Mouse (Mus musculus): ENCODE results near the gene Ankrd49. TPM values are rescaled to one million over a fixed set of nuclear protein-coding genes. Genes with fewer than 3 reads are reported as not detected.

Gene Ankrd49
- 25.3 to 39.9 TPM (median 37.0 TPM) in 3 replicates for total RNA-seq (2017)

DNA sequence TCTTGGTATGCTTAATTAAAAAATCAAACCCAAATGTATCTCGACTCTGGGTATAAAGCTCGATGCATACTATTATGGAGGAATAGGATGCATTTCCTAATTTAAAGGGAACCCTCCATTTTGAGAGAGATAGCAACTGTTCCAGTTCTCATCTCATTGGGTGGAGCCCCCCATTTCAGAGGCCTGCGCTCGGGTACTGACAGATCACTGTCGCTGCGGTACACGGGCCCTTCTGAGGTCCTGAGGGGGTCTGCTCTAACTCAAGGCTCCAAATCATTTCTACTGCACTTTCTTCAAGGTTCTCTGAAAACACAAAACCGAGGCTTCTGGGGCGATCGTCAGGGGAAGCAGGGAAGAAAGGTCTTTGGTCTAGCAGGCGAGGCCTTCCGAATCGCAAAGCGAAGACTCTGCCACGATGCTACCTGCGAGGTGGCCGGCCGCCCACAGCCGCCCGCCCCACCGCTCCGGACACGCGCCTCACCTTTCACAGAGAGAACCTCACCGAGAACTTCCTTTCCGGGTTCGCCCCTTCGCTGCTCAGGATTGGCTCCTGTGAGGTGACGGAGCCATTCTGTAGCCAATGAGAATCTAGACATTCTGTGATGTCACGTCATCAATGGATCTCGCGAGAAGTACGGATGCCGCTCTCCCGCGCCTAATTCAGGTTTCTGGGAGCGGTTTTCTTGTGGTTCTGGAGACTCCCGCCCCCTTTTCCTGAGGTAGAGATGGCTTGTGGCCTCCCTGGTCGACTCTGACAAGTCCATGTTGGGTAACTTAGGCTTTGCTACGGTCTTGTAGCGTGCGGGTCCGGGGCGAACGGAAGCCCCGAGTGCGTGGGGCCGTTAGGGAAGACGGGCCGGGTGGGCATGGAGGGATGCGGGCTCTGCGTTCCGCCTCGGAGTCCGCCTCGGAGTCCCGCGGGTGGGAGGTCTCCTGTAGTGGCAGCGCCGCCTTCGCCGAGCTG, at the start of gene Ankrd49, which contains the start of gene Mre11a:
Gene Ankrd49 (minus strand): TSS at position 818 of the 964 bp plus-strand sequence.
Gene Mre11a (plus strand): TSS at position 616 of the 964 bp plus-strand sequence.
- ATAC-seq (replicated peaks; ENCODE audit: insufficient number of reproducible peaks, low FRiP score, low TSS enrichment, poor library complexity, severe bottlenecking) = peak; percentile 99

DNA sequence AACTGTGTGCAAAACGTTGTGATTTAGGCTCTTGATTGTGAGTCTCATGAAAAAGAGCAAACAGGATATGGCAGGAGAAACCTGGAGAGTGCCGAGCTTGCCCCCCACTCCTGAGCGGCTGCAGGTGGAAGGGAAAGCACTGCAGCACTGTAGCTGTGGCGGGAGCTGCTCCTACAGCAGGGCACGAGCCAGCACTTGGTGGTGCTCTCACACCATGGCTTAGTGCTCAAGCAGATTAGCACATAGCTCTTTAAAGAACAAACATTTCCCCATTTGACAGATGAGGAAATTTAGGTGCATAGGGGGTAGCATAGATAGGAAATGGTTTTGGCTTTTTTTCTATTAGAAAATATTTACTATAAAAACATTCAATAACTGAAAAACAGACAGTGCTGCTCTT, 47.4 kb upstream of the Ankrd49 start:
- ATAC-seq (replicated peaks; ENCODE audit: insufficient number of reproducible peaks, low FRiP score, low TSS enrichment, poor library complexity, severe bottlenecking) = peak; percentile 46; the same call in 1 of the 2 replicates

DNA sequence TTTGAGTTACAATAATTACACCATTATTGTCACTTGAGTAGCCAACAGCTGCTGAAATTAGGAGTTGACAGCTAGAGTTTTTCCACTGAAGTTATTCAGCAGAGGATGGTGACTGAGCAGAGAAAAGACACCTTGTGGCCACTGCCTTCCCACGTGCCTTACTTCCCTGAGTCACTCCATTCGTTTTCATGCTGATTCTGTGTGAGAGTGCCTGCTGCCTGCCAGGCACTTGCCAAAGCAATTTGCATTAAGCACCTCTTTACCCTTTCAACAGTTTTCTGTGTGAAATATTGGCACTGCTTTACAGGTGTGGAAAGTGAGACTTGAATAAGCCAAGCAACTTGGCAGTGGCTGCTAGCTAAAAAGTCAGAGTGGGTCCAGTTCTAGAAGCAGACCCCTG, 43.2 kb upstream of the Ankrd49 start:
- no peak for ATAC-seq (replicated peaks; ENCODE audit: insufficient number of reproducible peaks, low FRiP score, low TSS enrichment, poor library complexity, severe bottlenecking)

DNA sequence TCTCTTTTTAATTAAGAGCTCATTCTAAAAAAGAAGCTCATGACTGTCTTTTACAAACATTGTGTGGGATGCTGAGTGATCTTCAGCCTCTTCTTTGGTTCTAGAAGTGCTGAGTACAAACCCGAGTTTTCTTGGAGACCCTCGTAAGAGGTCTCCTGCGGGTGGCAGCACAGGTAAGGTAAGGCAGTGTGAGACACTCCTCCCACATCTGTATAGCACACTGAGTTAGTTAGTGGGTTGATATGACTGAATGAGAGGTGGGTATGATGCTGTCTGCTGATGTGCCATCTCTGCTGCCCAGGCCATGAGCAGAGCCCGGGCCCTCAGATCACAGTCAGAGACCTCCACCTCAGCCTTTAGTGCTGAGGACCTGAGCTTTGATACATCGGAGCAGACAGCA, 40.2 kb upstream of the Ankrd49 start:
- no peak for ATAC-seq (replicated peaks; ENCODE audit: insufficient number of reproducible peaks, low FRiP score, low TSS enrichment, poor library complexity, severe bottlenecking)

DNA sequence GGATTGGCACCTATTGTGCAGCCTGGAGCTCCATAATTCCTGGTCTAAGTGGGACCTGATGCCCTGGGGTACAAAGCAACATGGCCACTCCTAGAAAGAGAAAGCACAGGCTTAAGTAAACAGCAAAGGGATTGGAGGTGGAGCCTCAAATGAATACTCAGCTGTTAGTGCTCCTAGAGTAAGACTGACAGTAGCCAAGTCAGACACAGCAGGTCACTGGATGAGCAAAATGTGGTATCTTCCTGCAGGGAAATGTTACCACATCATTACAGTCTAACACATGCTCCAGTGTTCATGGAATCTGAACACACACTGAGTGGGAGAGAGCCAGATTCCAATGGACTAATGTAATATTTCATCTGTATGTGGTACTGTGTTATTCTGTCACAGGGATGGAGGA, 36.7 kb upstream of the Ankrd49 start:
- no peak for ATAC-seq (replicated peaks; ENCODE audit: insufficient number of reproducible peaks, low FRiP score, low TSS enrichment, poor library complexity, severe bottlenecking)

DNA sequence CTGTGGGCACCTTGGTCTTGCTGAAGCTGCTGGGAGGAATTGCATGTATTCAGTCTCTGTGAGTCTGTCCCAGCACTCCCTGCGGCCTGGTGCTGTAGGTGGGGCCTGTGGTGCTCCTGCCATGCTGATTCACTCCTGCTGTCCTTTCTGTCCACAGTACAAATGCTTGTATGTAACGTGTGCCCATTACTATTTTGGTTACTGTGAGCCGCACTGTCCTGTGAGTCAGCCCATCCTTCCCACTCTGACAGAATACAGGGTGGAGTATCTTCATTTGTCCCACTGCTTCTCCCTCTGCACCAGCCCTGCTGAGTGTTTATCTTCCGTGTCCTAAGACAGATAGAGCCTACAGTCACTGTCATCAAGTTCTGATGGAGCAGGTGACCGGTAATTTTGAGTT, 25.5 kb upstream of the Ankrd49 start:
- ATAC-seq (replicated peaks; ENCODE audit: insufficient number of reproducible peaks, low FRiP score, low TSS enrichment, poor library complexity, severe bottlenecking) = no peak

DNA sequence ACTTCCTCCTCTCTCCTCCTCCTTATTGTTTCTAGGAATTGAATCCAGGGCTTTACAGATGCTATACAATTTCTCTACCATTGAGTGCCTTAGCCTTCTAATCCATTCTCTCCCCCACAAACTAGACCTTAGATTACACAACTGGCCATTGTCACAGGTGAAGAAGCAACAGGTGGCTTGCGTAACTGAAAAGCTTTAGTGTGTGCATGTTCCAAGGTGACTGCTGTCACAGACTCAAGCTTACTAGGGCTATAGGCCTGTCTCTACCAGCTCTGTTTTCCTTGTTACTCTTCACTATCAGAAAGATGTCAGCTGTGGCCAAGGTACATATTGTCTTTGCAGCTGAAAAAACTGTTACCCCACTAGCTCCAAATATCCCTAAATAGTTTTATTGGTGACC, 22.1 kb upstream of the Ankrd49 start:
- ATAC-seq (replicated peaks; ENCODE audit: insufficient number of reproducible peaks, low FRiP score, low TSS enrichment, poor library complexity, severe bottlenecking) = no peak

DNA sequence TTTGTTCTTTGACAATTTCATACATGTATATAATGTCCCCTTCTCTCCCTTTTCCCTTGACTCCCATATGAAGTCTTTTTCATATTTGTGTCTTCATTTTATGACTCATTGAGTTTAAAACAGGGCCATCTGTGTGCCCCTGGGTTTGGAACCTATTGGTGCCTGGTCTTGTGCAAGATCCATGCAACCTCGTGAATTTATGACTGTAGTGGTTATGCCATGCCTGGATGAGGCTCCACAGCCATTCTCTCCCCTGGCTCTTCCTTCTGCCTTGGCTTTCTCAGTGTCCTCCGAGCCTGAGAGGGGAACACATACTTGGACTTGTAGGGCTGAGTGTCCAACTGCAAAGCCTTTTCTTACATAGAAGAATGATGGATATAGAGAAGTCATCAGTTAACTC, 21.1 kb upstream of the Ankrd49 start:
- ATAC-seq (replicated peaks; ENCODE audit: insufficient number of reproducible peaks, low FRiP score, low TSS enrichment, poor library complexity, severe bottlenecking) = no peak

DNA sequence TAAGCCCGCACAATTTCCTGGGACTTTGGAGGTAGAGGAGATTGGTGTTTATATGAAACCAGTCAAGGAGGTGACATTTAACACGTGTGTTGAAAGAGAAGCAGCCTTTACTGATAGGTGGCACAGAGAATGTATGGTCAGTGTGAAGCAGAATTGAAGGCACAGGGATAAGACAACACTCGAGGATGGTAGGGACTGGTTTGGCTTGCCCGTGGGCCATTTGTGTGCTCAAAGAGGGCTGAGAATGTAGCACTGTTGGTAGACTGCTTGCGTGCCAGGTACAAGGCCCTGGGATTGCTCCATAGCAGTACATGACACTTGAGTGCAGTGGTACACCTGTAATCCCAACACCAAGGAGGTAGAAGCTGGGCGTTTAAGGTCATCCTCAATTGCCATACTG, 2.7 kb upstream of the Ankrd49 start:
- ATAC-seq (replicated peaks; ENCODE audit: insufficient number of reproducible peaks, low FRiP score, low TSS enrichment, poor library complexity, severe bottlenecking) = no peak

DNA sequence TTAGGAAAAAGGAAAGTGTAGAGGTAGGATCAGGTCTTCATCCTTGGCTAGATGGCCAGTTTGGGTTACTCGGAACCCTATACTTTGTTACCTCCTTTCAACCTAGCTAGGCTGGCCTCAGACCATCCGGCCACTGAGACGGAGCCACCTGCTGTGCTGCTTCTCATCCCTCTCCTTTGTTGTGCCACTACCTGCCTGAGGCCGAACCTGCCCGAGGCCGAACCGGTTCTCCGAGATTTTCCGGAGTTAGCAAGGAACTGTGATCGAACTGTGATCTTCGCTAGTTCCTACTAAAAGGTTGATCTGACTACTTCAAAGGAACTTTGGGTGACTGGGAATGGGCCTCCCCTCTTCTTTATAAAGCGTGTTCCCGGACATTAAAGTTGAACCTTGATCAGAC, 6.3 kb downstream of the Ankrd49 start:
- no peak for ATAC-seq (replicated peaks; ENCODE audit: insufficient number of reproducible peaks, low FRiP score, low TSS enrichment, poor library complexity, severe bottlenecking)

DNA sequence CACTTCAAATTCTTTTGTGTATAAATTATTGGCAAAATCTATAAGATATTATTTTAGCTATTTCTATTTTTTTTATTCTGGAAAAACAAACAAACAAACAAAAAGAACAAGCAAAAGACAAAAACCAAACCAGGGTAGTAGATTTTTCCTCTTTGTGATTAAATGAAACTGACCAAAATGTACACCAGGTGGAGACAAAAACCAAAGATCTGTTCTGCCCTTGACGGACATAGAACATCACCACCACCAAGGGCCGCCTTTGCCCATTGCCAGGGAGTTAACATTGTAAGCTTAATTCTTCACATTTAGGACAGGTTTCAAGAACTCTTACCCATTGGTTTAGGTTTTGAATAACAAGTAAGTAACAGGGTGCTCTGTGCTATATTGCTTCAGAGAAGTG, 10.8 kb downstream of the Ankrd49 start:
- no peak for ATAC-seq (replicated peaks; ENCODE audit: insufficient number of reproducible peaks, low FRiP score, low TSS enrichment, poor library complexity, severe bottlenecking)

DNA sequence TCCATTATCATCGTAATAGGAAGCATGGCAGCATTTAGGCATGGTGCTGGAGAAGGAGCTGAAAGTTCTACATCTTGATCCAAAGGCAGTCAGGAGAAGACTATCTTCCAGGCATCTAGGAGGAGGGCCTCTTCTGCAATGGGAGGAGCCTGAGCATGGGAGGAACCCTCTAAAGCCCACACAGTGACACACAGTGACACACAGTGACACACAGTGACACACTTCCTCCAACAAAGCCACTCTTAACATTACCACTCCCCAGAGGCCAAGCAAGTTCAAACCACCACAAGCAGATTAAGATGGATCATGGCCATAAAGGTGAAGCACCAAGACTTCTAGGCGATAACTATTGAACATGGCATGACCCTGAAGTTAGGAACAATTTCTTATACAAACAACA, 12.6 kb downstream of the Ankrd49 start:
- peak; percentile 55; the same call in 1 of the 2 replicates for ATAC-seq (replicated peaks; ENCODE audit: insufficient number of reproducible peaks, low FRiP score, low TSS enrichment, poor library complexity, severe bottlenecking)

DNA sequence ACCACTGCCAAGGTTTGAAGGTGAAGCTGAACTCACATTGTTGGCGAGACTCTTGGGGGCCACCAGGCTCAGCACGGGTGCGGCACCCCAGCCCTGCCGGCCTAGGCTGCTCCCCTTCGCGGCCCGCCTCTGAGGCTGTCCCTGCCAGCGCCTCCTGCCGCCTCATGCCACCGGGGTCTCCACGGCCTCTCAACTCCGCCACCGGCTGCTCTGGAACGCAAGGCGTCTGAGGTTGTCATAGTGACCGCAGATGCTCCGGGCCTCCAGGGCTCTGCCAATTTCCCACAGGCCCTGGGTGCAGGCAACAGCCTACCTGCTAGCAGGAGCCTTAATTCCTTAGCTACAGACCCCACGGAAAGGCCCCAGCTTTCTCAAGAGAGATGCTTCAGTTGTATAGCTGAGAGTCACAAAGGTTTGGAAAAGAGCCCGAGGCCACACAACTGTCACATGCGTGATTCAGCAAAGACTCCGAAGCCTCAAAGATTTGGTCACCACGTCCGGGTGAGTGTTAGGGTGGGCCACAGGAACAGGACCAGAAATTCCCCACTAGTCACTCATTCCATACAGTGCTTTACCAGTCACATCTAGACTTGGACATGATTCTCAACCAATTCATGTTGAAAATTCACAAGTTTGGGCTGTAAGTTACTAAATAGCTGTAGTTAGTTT, 13.7 kb downstream of the Ankrd49 start, which contains the start of gene 1700012B09Rik:
Gene 1700012B09Rik (minus strand): TSS at position 228 of the 669 bp plus-strand sequence.
- ATAC-seq (replicated peaks; ENCODE audit: insufficient number of reproducible peaks, low FRiP score, low TSS enrichment, poor library complexity, severe bottlenecking) = no peak

DNA sequence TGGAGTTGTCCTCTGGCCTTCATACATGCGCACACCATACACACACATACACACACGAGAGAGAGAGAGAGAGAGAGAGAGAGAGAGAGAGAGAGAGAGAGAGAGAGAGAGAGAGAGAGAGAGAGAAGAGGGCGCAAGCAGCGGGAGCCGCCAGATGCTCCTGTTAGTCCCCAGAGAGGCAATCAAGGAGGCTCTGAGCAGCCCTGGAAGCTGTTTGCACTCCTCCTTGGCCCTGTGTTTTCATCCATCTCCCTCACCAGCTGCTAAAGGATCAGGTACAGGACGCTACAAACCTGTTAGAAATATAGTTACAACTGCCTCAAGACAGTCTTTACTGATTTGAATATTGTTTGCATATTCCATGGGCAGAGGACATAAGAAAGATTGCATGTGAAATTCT, 14.8 kb downstream of the Ankrd49 start:
- ATAC-seq (replicated peaks; ENCODE audit: insufficient number of reproducible peaks, low FRiP score, low TSS enrichment, poor library complexity, severe bottlenecking) = no peak

DNA sequence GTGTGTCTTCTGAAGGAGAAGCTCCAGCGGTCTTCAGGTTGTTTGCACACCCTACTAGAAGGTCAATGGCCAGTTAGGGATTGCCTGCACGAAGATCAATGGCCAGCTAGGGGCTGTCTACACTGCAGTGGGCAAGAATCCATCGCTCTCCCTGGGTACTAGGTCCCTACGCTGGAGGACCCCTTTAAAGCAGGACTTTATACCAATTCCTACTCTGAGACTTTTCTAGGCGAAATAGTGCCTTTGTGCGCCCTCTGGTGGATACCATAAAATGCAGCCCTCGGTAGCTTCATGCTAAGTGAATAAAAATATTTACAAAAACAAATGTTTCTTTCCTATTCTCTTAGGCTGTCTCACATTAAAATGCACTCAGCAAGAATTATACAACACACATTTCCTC, 19.9 kb downstream of the Ankrd49 start:
- peak; percentile 51; the same call in 1 of the 2 replicates for ATAC-seq (replicated peaks; ENCODE audit: insufficient number of reproducible peaks, low FRiP score, low TSS enrichment, poor library complexity, severe bottlenecking)

DNA sequence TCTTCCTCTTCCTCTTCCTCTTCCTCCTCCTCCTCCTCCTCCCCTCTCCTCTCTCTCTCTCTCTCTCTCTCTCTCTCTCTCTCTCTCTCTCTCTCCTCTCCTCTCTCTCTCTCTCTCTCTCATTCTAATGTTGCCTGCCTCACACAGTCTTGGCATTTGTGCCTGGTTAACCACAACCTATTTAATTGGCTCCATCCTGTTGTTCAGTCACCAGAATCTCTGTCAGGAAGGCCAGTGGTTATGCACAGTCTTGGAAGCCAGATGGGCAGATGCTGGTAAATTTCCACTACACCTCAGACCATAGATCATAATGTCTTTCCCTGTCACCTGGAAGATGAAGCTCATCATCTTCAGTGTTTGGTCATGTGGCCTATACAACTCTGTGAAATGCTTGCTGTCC, 25.4 kb downstream of the Ankrd49 start:
- no peak for ATAC-seq (replicated peaks; ENCODE audit: insufficient number of reproducible peaks, low FRiP score, low TSS enrichment, poor library complexity, severe bottlenecking)

DNA sequence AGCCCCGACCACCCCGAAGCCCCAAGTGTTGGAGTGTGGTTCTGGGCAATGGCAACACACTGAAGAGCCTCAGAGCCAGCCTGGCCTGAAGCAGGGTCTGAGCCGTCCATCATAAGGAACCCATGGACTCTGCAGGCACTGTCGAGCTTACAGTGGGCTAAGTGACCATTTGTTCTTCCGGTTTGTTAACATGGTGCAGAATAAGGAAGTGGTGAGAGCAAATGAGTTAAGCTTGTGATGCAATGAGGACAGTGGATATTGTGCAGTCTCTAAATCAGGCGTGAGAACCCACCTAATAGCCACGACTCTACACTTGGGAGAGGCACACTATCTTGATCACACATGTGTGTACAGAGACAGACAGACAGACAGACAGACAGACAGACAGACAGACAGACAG, 26.1 kb downstream of the Ankrd49 start:
- peak; percentile 95 for ATAC-seq (replicated peaks; ENCODE audit: insufficient number of reproducible peaks, low FRiP score, low TSS enrichment, poor library complexity, severe bottlenecking)

DNA sequence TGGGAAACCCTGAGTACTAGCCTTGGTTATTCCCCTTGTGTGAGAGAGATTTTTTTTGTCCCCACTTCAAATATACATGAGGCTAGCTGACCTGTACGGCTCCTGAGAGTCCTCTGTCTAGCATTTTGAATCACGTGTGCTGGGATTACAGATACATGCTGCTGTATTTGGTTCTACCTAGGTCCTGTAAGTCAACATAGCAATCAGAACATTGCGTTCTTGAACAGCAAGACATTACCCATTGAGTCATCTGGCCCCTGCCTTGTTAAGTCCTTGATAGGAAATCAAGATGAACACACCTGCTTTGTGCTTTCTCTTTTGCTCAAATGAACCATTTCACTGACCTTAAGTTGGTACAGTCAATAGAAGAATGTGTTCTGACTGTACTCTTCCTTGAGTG, 30.2 kb downstream of the Ankrd49 start:
- no peak for ATAC-seq (replicated peaks; ENCODE audit: insufficient number of reproducible peaks, low FRiP score, low TSS enrichment, poor library complexity, severe bottlenecking)

DNA sequence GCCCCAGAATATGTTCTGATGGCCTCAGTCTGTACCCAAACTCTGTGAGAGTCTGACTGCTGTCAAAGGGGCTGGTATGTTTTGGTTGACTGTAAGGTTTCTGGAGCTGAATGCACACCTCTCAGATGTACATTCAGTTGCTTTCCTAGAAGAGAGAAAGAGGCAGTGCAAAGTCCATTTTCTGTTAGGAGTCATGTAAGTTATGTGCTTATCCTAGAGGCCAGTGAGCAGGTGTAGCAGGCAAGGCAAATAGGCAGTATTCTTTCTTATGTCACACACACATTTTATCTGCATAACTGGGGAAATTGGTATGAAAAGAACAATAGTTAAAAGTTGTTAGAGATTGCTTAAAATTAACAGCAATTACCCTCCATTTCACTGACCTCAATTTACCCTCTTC, 30.7 kb downstream of the Ankrd49 start:
- ATAC-seq (replicated peaks; ENCODE audit: insufficient number of reproducible peaks, low FRiP score, low TSS enrichment, poor library complexity, severe bottlenecking) = no peak

Measured in monocyte, adult 5-6 weeks (primary cell).